In the genomic region with DNA sequence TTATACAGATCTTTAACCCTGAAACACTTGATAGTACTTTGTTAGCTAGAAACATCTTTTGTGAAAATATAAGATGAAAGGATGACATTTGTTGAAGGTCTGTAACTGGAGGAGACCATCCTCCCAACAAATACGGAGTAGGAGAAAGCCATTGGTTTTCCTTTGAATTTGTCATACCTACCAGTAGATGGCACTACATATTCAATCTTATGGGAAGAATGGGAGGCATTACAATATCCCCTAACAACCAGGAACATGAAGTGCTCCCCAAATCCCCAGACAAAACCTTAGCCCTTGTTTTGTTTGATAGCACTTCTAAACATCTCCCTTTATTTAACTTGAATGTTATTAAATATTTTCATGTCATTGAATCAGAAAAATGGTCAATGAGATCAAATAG, we compare ENCODE assay signal across 8 mouse cellular contexts.
DNase-seq lines count a peak whose midpoint lies in the region; ATAC-seq and TF ChIP-seq lines count a peak whose summit lies in the region.

No protein-coding gene starts in this region.

- no peak for DNase-seq in cerebellum, adult 9-11 months
- no peak for DNase-seq in liver, postnatal 0 days
- DNase-seq in retina, embryonic 14.5 days (ENCODE audit: low spot score): peak; percentile 74
- DNase-seq in lung, postnatal 36 days: no peak

- no peaks in the 10 kb centered on the region for H3K9me3 ChIP-seq in liver, postnatal 0 days (ENCODE audit: low read length)
- no peaks in the 10 kb centered on the region for H3K9me3 ChIP-seq in liver, embryonic 12.5 days (replicated peaks)
- H3K9me3 ChIP-seq in hindbrain, embryonic 12.5 days (replicated peaks): no peaks in the 10 kb centered on the region
- H3K9me3 ChIP-seq in heart, embryonic 11.5 days (replicated peaks; ENCODE audit: control insufficient read depth, low read length): no peaks in the 10 kb centered on the region

- ATAC-seq in cerebellum, adult (ENCODE audit: insufficient number of reproducible peaks, low FRiP score, low TSS enrichment): peak; percentile 68; the same call in 1 of the 2 replicates
- no peak for ATAC-seq in liver, postnatal 0 days
- ATAC-seq in liver, embryonic 12.5 days: no peak
- ATAC-seq in hindbrain, embryonic 12.5 days (ENCODE audit: low FRiP score): peak; percentile 45; the same call in 1 of the 2 replicates
- no peak for ATAC-seq in heart, embryonic 11.5 days (replicated peaks; ENCODE audit: insufficient number of reproducible peaks, low FRiP score, low TSS enrichment)

- no peak for TF ChIP-seq EP300 in liver, postnatal 0 days (IDR thresholded peaks at IDR 0.05; ENCODE audit: low read depth)

- no peak overlapping the region for H3K9ac ChIP-seq in liver, postnatal 0 days (replicated peaks)
- no peak overlapping the region for H3K9ac ChIP-seq in liver, embryonic 12.5 days
- no peak overlapping the region for H3K9ac ChIP-seq in hindbrain, embryonic 12.5 days
- H3K9ac ChIP-seq in heart, embryonic 11.5 days (ENCODE audit: low read depth, low read length): no peak overlapping the region

- WGBS in liver, postnatal 0 days (ENCODE audit: insufficient replicate concordance): 11% methylated on average over 1 of the region's 1 CpGs
- WGBS in liver, embryonic 12.5 days (ENCODE audit: insufficient replicate concordance): 9% methylated on average over 1 of the region's 1 CpGs
- 12% methylated on average over 1 of the region's 1 CpGs for WGBS in hindbrain, embryonic 12.5 days
- 11% methylated on average over 1 of the region's 1 CpGs for WGBS in heart, embryonic 11.5 days (ENCODE audit: insufficient replicate concordance)

- no peaks in the 10 kb centered on the region for H3K27me3 ChIP-seq in liver, postnatal 0 days (ENCODE audit: insufficient read depth, low read length)
- no peaks in the 10 kb centered on the region for H3K27me3 ChIP-seq in liver, embryonic 12.5 days (replicated peaks)
- H3K27me3 ChIP-seq in hindbrain, embryonic 12.5 days: no peaks in the 10 kb centered on the region
- H3K27me3 ChIP-seq in heart, embryonic 11.5 days (ENCODE audit: control insufficient read depth, insufficient read depth, low read length): no peaks in the 10 kb centered on the region

- no peak overlapping the region for H3K4me2 ChIP-seq in liver, postnatal 0 days (ENCODE audit: low read depth, low read length)
- no peak overlapping the region for H3K4me2 ChIP-seq in liver, embryonic 12.5 days
- H3K4me2 ChIP-seq in hindbrain, embryonic 12.5 days (replicated peaks): no peak overlapping the region
- H3K4me2 ChIP-seq in heart, embryonic 11.5 days: no peak overlapping the region

- H3K36me3 ChIP-seq in liver, postnatal 0 days (replicated peaks; ENCODE audit: insufficient read depth, low read length): no peaks in the 10 kb centered on the region
- H3K36me3 ChIP-seq in liver, embryonic 12.5 days: no peaks in the 10 kb centered on the region
- no peaks in the 10 kb centered on the region for H3K36me3 ChIP-seq in hindbrain, embryonic 12.5 days
- no peaks in the 10 kb centered on the region for H3K36me3 ChIP-seq in heart, embryonic 11.5 days (ENCODE audit: control insufficient read depth, insufficient read depth, low read length)

- no peak overlapping the region for H3K4me3 ChIP-seq in liver, postnatal 0 days (ENCODE audit: low read depth, low read length)
- H3K4me3 ChIP-seq in liver, embryonic 12.5 days: no peak overlapping the region
- no peak overlapping the region for H3K4me3 ChIP-seq in hindbrain, embryonic 12.5 days
- H3K4me3 ChIP-seq in heart, embryonic 11.5 days (ENCODE audit: low read depth, low read length): no peak overlapping the region

- H3K27ac ChIP-seq in liver, postnatal 0 days (ENCODE audit: low read depth): no peak overlapping the region
- no peak overlapping the region for H3K27ac ChIP-seq in liver, embryonic 12.5 days
- H3K27ac ChIP-seq in hindbrain, embryonic 12.5 days: no peak overlapping the region
- no peak overlapping the region for H3K27ac ChIP-seq in heart, embryonic 11.5 days (ENCODE audit: low read depth, low read length)

- H3K4me1 ChIP-seq in liver, postnatal 0 days (ENCODE audit: insufficient read depth): no peaks in the 10 kb centered on the region
- H3K4me1 ChIP-seq in liver, embryonic 12.5 days: no peaks in the 10 kb centered on the region
- no peaks in the 10 kb centered on the region for H3K4me1 ChIP-seq in hindbrain, embryonic 12.5 days
- H3K4me1 ChIP-seq in heart, embryonic 11.5 days (ENCODE audit: control insufficient read depth, insufficient read depth, low read length): no peaks in the 10 kb centered on the region

- peak; percentile 45 for TF ChIP-seq CTCF in liver, postnatal 0 days (IDR thresholded peaks at IDR 0.05; ENCODE audit: low read depth)

Comparison
In these comparisons a context has a peak if more than half of its experiments do, and no peak if none do; other contexts are left out.
1. ATAC-seq: peak in cerebellum, adult (single experiment) and hindbrain, embryonic 12.5 days (single experiment); none in liver, postnatal 0 days (single experiment), liver, embryonic 12.5 days (single experiment) and heart, embryonic 11.5 days (single experiment).